Mouse (Mus musculus): Measurements from ENCODE around the gene Tcf3.
A peak's percentile ranks its signal among the peaks of the same experiment; 100 is the strongest.

Tcf3 gene

DNA sequence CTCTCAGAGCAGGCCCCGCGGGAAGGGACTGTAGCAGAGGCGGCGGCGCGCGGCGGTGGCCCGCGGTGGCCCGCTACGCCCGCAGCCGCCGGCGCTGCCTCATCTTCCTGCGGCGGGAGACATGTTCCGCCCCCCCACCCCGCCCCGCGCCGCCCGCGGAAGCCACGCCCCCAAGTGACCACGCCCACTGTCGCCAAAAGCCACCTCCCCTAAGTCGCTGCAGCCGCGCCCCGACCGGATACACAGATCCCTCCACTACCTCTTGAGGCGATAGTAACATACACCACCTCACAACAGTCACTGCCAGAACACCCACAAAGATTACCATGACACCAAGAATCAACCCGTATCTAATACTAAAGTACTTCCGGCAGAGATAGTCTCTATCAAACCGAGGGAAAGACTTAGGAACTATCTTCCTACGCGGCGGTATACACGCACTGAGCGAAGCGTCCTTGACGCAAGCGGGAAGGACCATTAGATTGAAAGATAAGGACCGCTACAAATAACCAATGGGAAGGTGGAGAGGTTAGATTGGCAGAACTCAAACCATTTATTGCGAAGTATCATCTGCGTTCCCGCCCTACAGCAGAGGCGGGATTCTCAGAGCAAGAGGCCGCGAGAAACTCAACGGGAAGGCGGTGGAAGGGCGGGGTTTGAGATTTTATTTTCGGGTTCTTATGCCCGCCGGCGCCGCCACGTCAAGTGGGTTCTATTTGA lies at the start of gene Tcf3:
Tcf3 (minus strand) TSS at position 135 of the 720 bp plus-strand sequence.
- peak; percentile 98 for DNase-seq (ENCODE audit: low read depth, low spot score)

DNA sequence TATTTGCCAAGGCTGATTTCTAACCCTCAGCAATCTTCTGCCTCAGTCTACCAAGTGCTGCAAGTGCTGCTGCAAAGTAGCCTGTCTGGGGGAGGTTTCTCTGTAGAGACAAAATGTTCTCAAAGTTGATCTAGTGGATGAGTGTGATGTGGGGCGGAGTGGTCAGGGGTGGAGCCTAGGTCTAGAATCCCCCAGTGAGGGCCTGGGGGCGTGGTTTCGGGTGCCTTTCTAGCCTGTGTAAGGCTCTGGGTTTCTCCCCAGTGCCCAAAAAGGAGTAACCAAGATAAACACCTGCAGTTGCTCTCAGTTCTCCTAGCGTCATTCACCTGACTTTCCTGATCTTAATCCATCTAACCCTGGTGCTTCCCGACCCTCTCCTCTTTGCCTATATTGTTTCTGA lies 47.6 kb upstream of the Tcf3 start:
- no peak for DNase-seq (ENCODE audit: low read depth, low spot score)

- no peak for DNase-seq (ENCODE audit: low read depth, low spot score)
These were observed 45.1 kb upstream of the Tcf3 start for GRCm38 (mm10) chr10:80478531-80478930.

GRCm38 (mm10) chr10:80475290-80475959 lies 42.0 kb upstream of the Tcf3 start:
- DNase-seq (ENCODE audit: low read depth, low spot score) = peak; percentile 85

GRCm38 (mm10) chr10:80465066-80465465 lies 31.6 kb upstream of the Tcf3 start:
- no peak for DNase-seq (ENCODE audit: low read depth, low spot score)

- DNase-seq (ENCODE audit: low read depth, low spot score) = no peak
These were observed 31.1 kb upstream of the Tcf3 start for GRCm38 (mm10) chr10:80464381-80465035.

DNA sequence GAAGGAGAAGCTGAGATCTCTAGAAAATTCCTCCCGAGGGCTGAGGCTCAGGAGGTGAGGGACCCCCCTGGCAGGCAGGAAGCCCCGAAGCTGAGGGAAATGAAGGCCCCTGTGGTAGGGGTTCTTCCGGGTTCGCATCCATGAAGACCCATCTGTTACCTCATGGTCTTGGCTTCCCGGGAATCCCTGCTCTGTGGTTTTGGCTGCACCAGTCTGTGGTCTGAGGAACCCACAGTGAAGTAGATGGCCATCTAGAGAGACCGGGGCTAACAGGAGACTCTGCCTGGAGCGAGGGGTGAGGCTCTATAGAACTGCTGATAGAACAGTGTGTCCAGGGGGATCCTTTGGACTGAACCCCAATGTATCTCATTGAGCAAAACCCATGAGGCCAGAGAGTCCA lies 27.9 kb upstream of the Tcf3 start:
- no peak for DNase-seq (ENCODE audit: low read depth, low spot score)

DNA sequence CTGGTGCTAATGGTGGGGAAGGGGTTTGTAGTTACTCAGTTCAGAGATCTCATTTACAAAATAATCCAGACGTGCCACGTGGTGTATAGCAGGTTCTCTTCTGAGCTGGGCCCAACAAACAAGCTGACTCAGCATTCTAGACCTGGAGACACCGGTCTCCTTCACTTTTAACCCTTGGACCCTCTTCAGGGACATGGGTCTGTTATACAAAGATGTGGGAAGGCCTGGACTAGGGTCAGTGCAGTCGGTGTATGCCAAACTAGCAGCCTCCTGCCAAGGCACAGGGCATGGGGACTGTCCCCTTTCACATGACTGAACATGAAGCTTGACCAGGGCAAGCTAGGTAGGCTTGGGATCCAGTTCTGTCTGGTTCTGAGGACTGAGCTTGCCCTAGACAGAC lies 26.9 kb upstream of the Tcf3 start:
- no peak for DNase-seq (ENCODE audit: low read depth, low spot score)

DNA sequence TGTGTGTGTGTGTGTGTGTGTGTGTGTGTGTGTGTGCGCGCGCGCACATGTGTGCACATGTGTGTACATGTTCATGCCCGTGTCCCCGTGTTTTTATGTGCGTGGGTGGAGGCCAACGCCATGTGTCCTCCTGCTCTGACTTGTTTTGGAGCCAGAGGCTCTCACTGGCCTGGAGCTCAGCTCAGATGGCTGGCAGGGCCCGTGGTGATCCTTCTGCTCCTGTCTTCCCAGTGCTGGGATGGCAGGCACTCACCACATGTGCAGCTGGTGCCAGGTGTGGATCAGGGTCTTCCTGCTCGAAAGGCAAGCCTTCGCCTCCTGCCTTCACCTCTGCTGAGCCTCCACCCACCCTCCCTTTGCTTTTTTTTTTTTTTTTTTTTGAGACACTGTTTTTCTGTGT lies 26.2 kb upstream of the Tcf3 start:
- DNase-seq (ENCODE audit: low read depth, low spot score) = no peak

GRCm38 (mm10) chr10:80459236-80459635 lies 25.8 kb upstream of the Tcf3 start:
- DNase-seq (ENCODE audit: low read depth, low spot score) = no peak

- no peak for DNase-seq (ENCODE audit: low read depth, low spot score)
These were observed 22.2 kb upstream of the Tcf3 start for GRCm38 (mm10) chr10:80455697-80456096.

DNA sequence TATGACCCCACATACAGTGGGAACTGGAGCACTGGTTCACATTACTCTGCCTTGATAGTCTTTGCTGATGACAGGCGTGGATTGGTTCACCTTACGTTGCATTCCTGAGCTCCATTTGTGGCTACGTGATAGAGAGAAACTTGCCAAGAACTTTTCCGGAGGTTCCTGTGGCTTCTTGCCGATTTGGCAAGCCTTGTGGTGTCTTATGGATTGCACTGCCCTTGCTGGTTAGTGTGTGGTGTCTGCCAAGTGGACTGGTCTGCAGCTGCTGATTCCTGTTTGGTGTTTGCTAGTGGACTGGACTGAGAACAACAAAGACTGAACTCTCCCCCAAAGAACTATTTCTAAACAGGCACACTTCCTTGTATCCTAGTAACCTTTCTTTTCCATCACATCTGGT lies 21.3 kb upstream of the Tcf3 start:
- no peak for DNase-seq (ENCODE audit: low read depth, low spot score)

- no peak for DNase-seq (ENCODE audit: low read depth, low spot score)
These were observed 20.2 kb upstream of the Tcf3 start for GRCm38 (mm10) chr10:80453601-80454000.

- DNase-seq (ENCODE audit: low read depth, low spot score) = no peak
These were observed 17.2 kb upstream of the Tcf3 start for GRCm38 (mm10) chr10:80450599-80450998.

GRCm38 (mm10) chr10:80445898-80446601 lies 12.6 kb upstream of the Tcf3 start:
- peak; percentile 83 for DNase-seq (ENCODE audit: low read depth, low spot score)

DNA sequence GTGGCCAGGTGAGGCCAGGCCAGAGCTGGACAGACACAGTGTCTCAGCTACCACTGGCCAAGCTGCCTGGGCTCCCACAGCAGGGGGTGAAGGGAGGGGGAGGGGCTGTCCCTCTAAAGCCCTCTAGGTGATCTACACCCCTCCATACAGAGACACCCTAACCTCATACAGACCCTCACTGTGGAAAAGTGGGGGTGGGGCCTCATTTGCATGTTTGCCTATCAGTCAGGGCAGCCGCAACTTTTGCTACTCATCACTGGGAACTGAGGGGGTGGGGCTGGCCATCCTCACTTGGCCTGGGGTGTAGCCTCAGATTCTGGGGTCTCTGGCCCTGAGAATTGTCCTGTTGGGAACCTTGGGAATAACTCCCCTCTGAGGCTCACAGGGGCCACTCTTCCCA lies 11.6 kb upstream of the Tcf3 start:
- DNase-seq (ENCODE audit: low read depth, low spot score) = no peak

GRCm38 (mm10) chr10:80444339-80445045 lies 11.0 kb upstream of the Tcf3 start:
- DNase-seq (ENCODE audit: low read depth, low spot score) = no peak

- no peak for DNase-seq (ENCODE audit: low read depth, low spot score)
These were observed 10.3 kb upstream of the Tcf3 start for GRCm38 (mm10) chr10:80443575-80444278.

- no peak for DNase-seq (ENCODE audit: low read depth, low spot score)
These were observed 9.5 kb upstream of the Tcf3 start for GRCm38 (mm10) chr10:80442989-80443388.

GRCm38 (mm10) chr10:80441598-80441997 lies 8.2 kb upstream of the Tcf3 start:
- DNase-seq (ENCODE audit: low read depth, low spot score) = no peak

DNA sequence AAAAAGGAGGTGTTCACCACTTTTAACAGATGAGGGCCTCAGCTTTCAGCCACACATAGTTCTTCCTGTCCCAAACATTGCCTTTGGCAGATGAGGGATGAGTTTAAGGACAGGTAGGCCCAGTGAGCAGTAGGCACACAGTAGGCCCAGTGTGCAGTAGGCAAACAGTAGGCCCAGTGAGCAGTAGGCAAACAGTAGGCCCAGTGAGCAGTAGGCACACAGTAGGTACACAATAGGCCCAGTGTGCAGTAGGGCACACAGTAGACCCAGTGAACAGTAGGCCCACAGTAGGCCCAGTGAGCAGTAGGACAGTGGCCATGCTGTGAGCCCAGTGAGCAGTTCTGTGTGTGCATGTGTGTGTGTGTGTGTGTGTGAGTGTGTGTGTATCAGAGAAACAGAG lies 6.6 kb upstream of the Tcf3 start:
- no peak for DNase-seq (ENCODE audit: low read depth, low spot score)
